Mouse (Mus musculus): ENCODE results near the gene Slc27a3. TPM values are rescaled to one million over a fixed set of nuclear protein-coding genes. Genes with fewer than 3 reads are reported as not detected.

The Slc27a3 gene
- polyA plus RNA-seq, 1 experiment from 2014 or later: 12.4 TPM

Other genes with a start within 250 kb of the Slc27a3 start
- 1,458 and 1,499 TPM in 2 replicates for gene Rps27, start 176.3 kb downstream of the Slc27a3 start, polyA plus RNA-seq (2015; fragmentation: Nextera tagmentation; extraction: Ambion mirVana)
- gene Rab13, start 176.2 kb downstream of the Slc27a3 start, polyA plus RNA-seq (2015; fragmentation: Nextera tagmentation; extraction: Ambion mirVana): 23.1 and 23.5 TPM in 2 replicates
- 111 and 113 TPM in 2 replicates for gene Jtb, start 158.3 kb downstream of the Slc27a3 start, polyA plus RNA-seq (2015; fragmentation: Nextera tagmentation; extraction: Ambion mirVana)
- gene Creb3l4, start 146.4 kb downstream of the Slc27a3 start, polyA plus RNA-seq (2015; fragmentation: Nextera tagmentation; extraction: Ambion mirVana): 10.7 and 14.5 TPM in 2 replicates
- 114 and 119 TPM in 2 replicates for gene Slc39a1, start 141.8 kb downstream of the Slc27a3 start, polyA plus RNA-seq (2015; fragmentation: Nextera tagmentation; extraction: Ambion mirVana)
- 18.6 and 19.0 TPM in 2 replicates for gene Crtc2, start 135.8 kb downstream of the Slc27a3 start, polyA plus RNA-seq (2015; fragmentation: Nextera tagmentation; extraction: Ambion mirVana)
- 2.3 and 3.9 TPM in 2 replicates for gene Dennd4b, start 124.8 kb downstream of the Slc27a3 start, polyA plus RNA-seq (2015; fragmentation: Nextera tagmentation; extraction: Ambion mirVana)
- 9.0 and 9.7 TPM in 2 replicates for gene Gatad2b, start 96.8 kb downstream of the Slc27a3 start, polyA plus RNA-seq (2015; fragmentation: Nextera tagmentation; extraction: Ambion mirVana)
- 28.6 and 29.8 TPM in 2 replicates for gene Ints3, start 43.7 kb upstream of the Slc27a3 start, polyA plus RNA-seq (2015; fragmentation: Nextera tagmentation; extraction: Ambion mirVana)
- 5.7 and 6.2 TPM in 2 replicates for gene Npr1, start 75.9 kb upstream of the Slc27a3 start, polyA plus RNA-seq (2015; fragmentation: Nextera tagmentation; extraction: Ambion mirVana)
- 146 and 157 TPM in 2 replicates for gene Ilf2, start 86.2 kb upstream of the Slc27a3 start, polyA plus RNA-seq (2015; fragmentation: Nextera tagmentation; extraction: Ambion mirVana)
- 69.8 and 74.0 TPM in 2 replicates for gene Snapin, start 101.1 kb upstream of the Slc27a3 start, polyA plus RNA-seq (2015; fragmentation: Nextera tagmentation; extraction: Ambion mirVana)
- 117 and 125 TPM in 2 replicates for gene Chtop, start 119.6 kb upstream of the Slc27a3 start, polyA plus RNA-seq (2015; fragmentation: Nextera tagmentation; extraction: Ambion mirVana)
- gene S100a1, start 124.5 kb upstream of the Slc27a3 start, polyA plus RNA-seq (2015; fragmentation: Nextera tagmentation; extraction: Ambion mirVana): 82.3 and 109 TPM in 2 replicates
- gene S100a13, start 124.5 kb upstream of the Slc27a3 start, polyA plus RNA-seq (2015; fragmentation: Nextera tagmentation; extraction: Ambion mirVana): 35.6 and 36.3 TPM in 2 replicates
- 6.3 and 8.5 TPM in 2 replicates for gene S100a14, start 136.9 kb upstream of the Slc27a3 start, polyA plus RNA-seq (2015; fragmentation: Nextera tagmentation; extraction: Ambion mirVana)
- 109 and 122 TPM in 2 replicates for gene S100a16, start 147.3 kb upstream of the Slc27a3 start, polyA plus RNA-seq (2015; fragmentation: Nextera tagmentation; extraction: Ambion mirVana)
- gene S100a3, start 170.6 kb upstream of the Slc27a3 start, polyA plus RNA-seq (2015; fragmentation: Nextera tagmentation; extraction: Ambion mirVana): 0.29 and 0.53 TPM in 2 replicates
- not detected in 2 replicates for gene S100a2, start 200.3 kb upstream of the Slc27a3 start, polyA plus RNA-seq (2015; fragmentation: Nextera tagmentation; extraction: Ambion mirVana)
- not detected in 2 replicates for gene Gm42674, start 212.0 kb upstream of the Slc27a3 start, polyA plus RNA-seq (2015; fragmentation: Nextera tagmentation; extraction: Ambion mirVana)
- 4.4 and 8.2 TPM in 2 replicates for gene S100a4, start 213.8 kb upstream of the Slc27a3 start, polyA plus RNA-seq (2015; fragmentation: Nextera tagmentation; extraction: Ambion mirVana)
- 15.0 and 15.7 TPM in 2 replicates for gene S100a5, start 218.6 kb upstream of the Slc27a3 start, polyA plus RNA-seq (2015; fragmentation: Nextera tagmentation; extraction: Ambion mirVana)
- 412 and 430 TPM in 2 replicates for gene S100a6, start 222.9 kb upstream of the Slc27a3 start, polyA plus RNA-seq (2015; fragmentation: Nextera tagmentation; extraction: Ambion mirVana)